Mouse (Mus musculus) midbrain, postnatal 0 days (tissue): ENCODE results near the gene Rock2. TPM values are rescaled to one million over a fixed set of nuclear protein-coding genes. Genes with fewer than 3 reads are reported as not detected.

Source experiments
- ATAC-seq: fragments of 200-750 bp; cut with Nextera tagmentation; 2 replicates; pipeline ENCODE4 v1.8.0; 2017; ENCODE audit warnings: moderate number of reproducible peaks, mild to moderate bottlenecking, moderate TSS enrichment, moderate library complexity; ENCODE audit not compliant: low FRiP score
- DNase-seq: peaks from one replicate; pipeline ENCODE4 v3.0.0-alpha.2; 2015; ENCODE audit warnings: low spot score
- H3K27ac ChIP-seq: fragments of 300-500 bp; sonication (generic); 2 replicates; pipeline ENCODE4 v1.5.1; 2014; ENCODE audit warnings: low read depth, mild to moderate bottlenecking, low read length, mixed read lengths
- H3K27me3 ChIP-seq: fragments of 300-500 bp; sonication (generic); 2 replicates; pipeline ENCODE4 v1.6.1; 2014; ENCODE audit warnings: low read length, control low read depth, mixed read lengths; ENCODE audit not compliant: insufficient read depth
- H3K36me3 ChIP-seq: fragments of 300-500 bp; sonication (generic); 2 replicates; pipeline ENCODE4 v1.6.1; 2014; ENCODE audit warnings: low read length, control low read depth, mixed read lengths; ENCODE audit not compliant: insufficient read depth
- H3K4me1 ChIP-seq: fragments of 300-500 bp; sonication (generic); 2 replicates; pipeline ENCODE4 v1.6.1; 2014; ENCODE audit warnings: mild to moderate bottlenecking, control low read depth, antibody characterized with exemption, low read length, mixed read lengths; ENCODE audit not compliant: insufficient read depth
- H3K4me2 ChIP-seq: fragments of 300-500 bp; sonication (generic); 2 replicates; pipeline ENCODE4 v1.6.1; 2014; ENCODE audit warnings: low read depth, mild to moderate bottlenecking, low read length, mixed read lengths; ENCODE audit not compliant: poor library complexity, severe bottlenecking
- H3K4me3 ChIP-seq: fragments of 300-500 bp; sonication (generic); 2 replicates; pipeline ENCODE4 v1.5.1; 2014; ENCODE audit warnings: low read depth, mild to moderate bottlenecking, low read length, moderate library complexity
- H3K9ac ChIP-seq: fragments of 300-500 bp; sonication (generic); replicated peaks from 2 replicates; pipeline ENCODE4 v1.6.1; 2014; ENCODE audit warnings: mild to moderate bottlenecking, low read length, moderate library complexity, mixed read lengths; ENCODE audit not compliant: poor library complexity, severe bottlenecking
- H3K9me3 ChIP-seq: fragments of 300-500 bp; sonication (generic); 2 replicates; pipeline ENCODE4 v1.6.1; 2016; ENCODE audit warnings: low read length, control low read depth
- CTCF ChIP-seq: IDR thresholded peaks from 2 replicates; pipeline ENCODE4 v1.5.1; 2016; ENCODE audit warnings: antibody characterized with exemption, mild to moderate bottlenecking
- WGBS: fragments of 180-500 bp; shearing (Covaris S2); extraction: QIAGEN DNeasy Blood & Tissue Kit; methylation state at CpG from one replicate; pipeline ENCODE4 v1.1.7; 2014; 5-methylcytosine and 5-hydroxymethylcytosine counted together
- polyA plus RNA-seq: library from polyadenylated mRNA; unstranded; fragments of >200 nt; fragmentation: Nextera tagmentation; extraction: Ambion mirVana; gene quantifications from 2 replicates; pipeline ENCODE4 v1.2.1, GENCODE M21; 2015
- total RNA-seq: library from RNA; depleted of rRNA; stranded (reverse); fragments of >200 nt; gene quantifications from 2 replicates; pipeline ENCODE4 v1.2.3, GENCODE M21; 2014

Gene Rock2
- total and polyA plus RNA-seq, 2 experiments from 2014 or later, result 12.7 to 27.3 TPM

DNA sequence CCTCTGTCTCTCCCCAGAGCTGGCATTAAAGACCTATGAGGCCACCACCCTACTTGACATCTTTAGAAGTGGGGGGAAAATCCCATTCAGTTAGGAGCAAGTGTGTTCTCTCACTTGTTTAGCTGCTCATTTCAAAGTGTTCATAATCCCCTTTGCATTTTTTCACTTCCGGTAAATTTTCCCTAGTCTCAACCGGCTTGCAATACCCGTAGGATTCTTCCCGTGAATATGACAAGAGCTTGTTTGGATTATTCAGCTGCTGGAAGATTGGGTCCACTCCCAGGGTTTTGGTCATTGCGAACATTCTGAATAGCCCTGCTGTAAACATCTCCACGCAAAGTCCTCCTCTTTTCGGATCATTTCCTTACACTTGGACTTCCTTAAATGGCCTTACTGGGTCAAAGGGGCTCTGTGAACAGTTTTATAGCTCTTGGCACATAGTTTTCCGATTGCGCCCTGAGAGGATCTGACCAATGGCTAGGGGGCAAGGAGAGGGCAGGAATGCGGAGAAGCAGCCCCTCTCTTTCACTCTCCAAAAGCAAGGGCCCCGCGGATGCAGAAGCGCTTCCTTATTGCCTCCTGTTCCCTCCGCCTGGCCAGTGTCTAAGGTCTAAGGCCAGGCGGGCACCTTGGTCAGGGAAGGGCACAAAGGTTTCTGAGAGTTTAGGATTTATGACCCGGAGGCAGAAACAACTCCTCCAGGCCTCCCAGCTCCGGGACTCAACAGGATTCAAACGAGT is 869 bp upstream of the Rock2 start:
- H3K27me3 ChIP-seq, result no peaks in the 10 kb centered on the region
- TF ChIP-seq CTCF, result no peak
- peak overlapping the region; percentile 84 for H3K4me2 ChIP-seq
- peak overlapping the region; percentile 91 for H3K9ac ChIP-seq
- no peak for ATAC-seq
- peak overlapping the region; percentile 90 for H3K27ac ChIP-seq
- H3K4me3 ChIP-seq, result peak overlapping the region; percentile 94
- DNase-seq, result peak; percentile 21
- H3K9me3 ChIP-seq, result no peaks in the 10 kb centered on the region
- H3K36me3 ChIP-seq, result no peaks in the 10 kb centered on the region
- H3K4me1 ChIP-seq, result peaks cover 12% of the 10 kb centered on the region; the same call in 1 of the 2 replicates
- WGBS, result 4% methylated on average over 18 of the region's 18 CpGs

DNA sequence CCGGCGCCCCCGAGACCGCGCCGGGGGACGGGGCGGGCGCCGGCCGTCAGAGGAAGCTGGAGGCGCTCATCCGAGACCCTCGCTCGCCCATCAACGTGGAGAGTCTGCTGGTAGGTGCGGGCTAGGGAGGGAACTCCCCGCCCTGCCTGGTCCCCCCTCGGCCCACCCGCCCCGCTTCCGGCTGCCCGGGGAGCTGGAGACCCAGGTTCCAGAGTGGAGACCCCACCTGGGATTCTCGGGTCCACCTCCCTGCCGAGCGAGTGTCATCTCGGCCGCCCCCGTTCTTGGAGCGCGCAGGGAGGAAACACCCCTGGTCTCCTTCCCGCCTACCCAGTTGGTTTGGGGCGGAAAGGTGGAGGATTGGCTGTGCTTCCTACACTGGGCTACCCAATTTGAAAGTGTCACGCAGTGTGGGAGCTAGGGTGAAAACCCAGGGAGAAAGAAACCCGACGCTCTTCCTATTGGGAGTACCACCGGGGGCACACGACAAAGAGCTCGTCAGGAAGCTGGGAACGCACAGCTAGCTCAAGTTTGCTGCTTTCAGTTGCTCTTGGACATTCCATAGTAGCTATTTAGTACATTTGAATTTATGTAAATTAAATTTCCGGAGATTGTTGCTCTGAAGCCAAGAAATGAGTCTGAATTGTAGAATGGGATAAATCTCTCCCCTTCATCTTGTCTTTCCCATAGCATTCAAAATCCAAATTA is 680 bp downstream of the Rock2 start:
- Histone ChIP-seq H3K4me2 (peak overlapping the region; percentile 84), H3K4me3 (peak overlapping the region; percentile 94), H3K27ac (peak overlapping the region; percentile 90), H3K36me3 (no peaks in the 10 kb centered on the region), H3K27me3 (no peaks in the 10 kb centered on the region), H3K4me1 (peaks cover 12% of the 10 kb centered on the region; the same call in 1 of the 2 replicates), H3K9me3 (no peaks in the 10 kb centered on the region), H3K9ac (peak overlapping the region; percentile 91)
- WGBS, result 1% methylated on average over 23 of the region's 41 CpGs
- DNase-seq (peak; percentile 27), ATAC-seq (peak; percentile 61)
- no peak for TF ChIP-seq CTCF

DNA sequence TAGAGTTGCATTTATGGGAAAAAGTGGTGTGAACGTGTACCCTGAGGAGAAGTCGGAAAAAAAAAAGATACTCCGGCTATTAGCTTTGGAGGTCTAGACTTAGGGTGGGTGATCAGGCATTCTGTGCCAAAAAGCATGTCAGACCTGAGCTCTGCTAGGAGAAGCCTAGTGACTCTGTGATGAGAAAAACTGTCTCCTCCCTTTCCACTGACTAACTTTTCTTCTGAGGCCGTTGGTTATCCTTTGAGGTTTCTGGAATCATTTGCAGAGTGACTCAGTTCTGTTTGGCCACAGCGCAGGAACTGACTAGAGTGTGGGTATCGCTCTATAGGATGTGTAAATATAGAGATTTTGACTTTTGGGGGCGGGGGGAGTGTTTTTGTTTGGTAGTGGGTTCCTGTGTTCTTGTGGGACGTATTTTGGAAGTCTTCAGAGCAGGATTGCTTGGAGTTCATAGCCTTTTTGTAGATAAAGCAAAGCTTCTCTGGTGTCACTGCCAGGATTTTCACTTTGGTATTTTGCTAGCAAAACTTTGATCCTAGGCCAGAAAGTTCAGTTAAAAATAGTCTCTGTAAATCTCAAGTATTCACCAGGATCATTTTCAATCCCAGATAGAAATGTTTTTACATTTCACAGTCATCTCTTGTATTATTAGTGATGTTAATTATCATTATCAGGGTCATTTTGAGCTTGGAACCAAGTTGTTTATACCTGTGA is 1.5 kb downstream of the Rock2 start:
- H3K4me2 ChIP-seq, result peak overlapping the region; percentile 84
- peaks cover 12% of the 10 kb centered on the region; the same call in 1 of the 2 replicates for H3K4me1 ChIP-seq
- TF ChIP-seq CTCF, result no peak
- no peaks in the 10 kb centered on the region for H3K27me3 ChIP-seq
- no peaks in the 10 kb centered on the region for H3K36me3 ChIP-seq
- ATAC-seq (no peak), DNase-seq (no peak)
- WGBS, result 12% methylated on average over 8 of the region's 8 CpGs
- no peak overlapping the region for H3K27ac ChIP-seq
- H3K9ac ChIP-seq, result peak overlapping the region; percentile 91
- no peaks in the 10 kb centered on the region for H3K9me3 ChIP-seq
- H3K4me3 ChIP-seq, result peak overlapping the region; percentile 94

DNA sequence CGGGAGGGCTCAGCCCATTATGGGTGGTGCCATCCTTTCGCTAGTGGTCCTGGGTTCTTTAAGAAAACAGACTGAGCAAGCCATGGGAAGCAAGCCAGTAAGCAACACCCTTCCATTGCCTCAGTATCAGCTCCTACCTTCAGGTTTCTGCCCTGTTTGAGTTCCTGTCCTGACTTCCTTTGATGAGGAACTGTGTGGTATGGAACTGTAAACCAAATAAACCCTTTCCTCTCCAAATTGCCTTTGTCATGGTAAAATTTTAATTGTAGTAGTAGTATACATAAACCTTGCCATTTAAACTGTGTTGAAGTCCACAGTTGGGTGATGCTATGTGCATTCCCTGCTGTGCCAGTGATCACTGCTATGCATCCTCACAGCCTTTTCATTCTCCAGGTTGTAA is 2.5 kb downstream of the Rock2 start:
- H3K4me2 ChIP-seq, result peak overlapping the region; percentile 84
- no peak overlapping the region for H3K27ac ChIP-seq
- 67% methylated on average over 2 of the region's 2 CpGs for WGBS
- no peaks in the 10 kb centered on the region for H3K27me3 ChIP-seq
- H3K9ac ChIP-seq, result no peak overlapping the region
- ATAC-seq, result no peak
- H3K4me1 ChIP-seq, result peaks cover 12% of the 10 kb centered on the region; the same call in 1 of the 2 replicates
- H3K9me3 ChIP-seq, result no peaks in the 10 kb centered on the region
- H3K36me3 ChIP-seq, result no peaks in the 10 kb centered on the region
- peak overlapping the region; percentile 94; the same call in 1 of the 2 replicates for H3K4me3 ChIP-seq
- no peak for TF ChIP-seq CTCF
- DNase-seq, result no peak

DNA sequence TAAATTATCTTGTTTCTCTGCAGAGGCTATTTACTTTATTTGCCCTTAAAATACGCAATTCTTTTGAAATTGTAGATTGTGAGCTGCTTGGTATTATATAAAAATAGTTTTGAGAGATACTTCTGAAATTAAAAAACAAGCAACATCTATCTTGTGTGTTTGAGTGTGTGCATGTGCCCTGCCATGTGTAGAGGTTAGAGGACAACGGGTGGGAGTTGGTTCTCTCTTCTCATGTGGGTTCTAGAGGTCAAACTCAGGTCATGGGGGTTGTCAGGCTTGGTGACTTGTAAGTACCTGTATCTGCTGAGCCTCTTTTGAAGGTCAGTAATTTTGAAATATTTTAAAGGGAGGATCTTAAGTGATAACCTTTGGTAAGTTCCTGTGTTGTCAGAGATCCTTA is 3.5 kb downstream of the Rock2 start:
- H3K27me3 ChIP-seq, result no peaks in the 10 kb centered on the region
- H3K9me3 ChIP-seq, result no peaks in the 10 kb centered on the region
- 78% methylated on average over 2 of the region's 2 CpGs for WGBS
- no peaks in the 10 kb centered on the region for H3K36me3 ChIP-seq
- H3K27ac ChIP-seq, result no peak overlapping the region
- peaks cover 12% of the 10 kb centered on the region; the same call in 1 of the 2 replicates for H3K4me1 ChIP-seq
- H3K9ac ChIP-seq, result no peak overlapping the region
- DNase-seq, result no peak
- TF ChIP-seq CTCF, result no peak
- H3K4me3 ChIP-seq, result no peak overlapping the region
- no peak overlapping the region for H3K4me2 ChIP-seq
- no peak for ATAC-seq
